Mouse (Mus musculus): ENCODE results near the gene Fam196b. TPM values are rescaled to one million over a fixed set of nuclear protein-coding genes. Genes with fewer than 3 reads are reported as not detected.

Gene Fam196b
- polyA plus RNA-seq, 1 experiment from 2014 or later = 1.3 TPM

- Histone ChIP-seq H3K4me1 (replicated peaks) (peaks cover 21% of the 10 kb centered on the region), H3K9me3 (no peaks in the 10 kb centered on the region), H3K27ac (no peak overlapping the region), H3K36me3 (no peaks in the 10 kb centered on the region), H3K27me3 (ENCODE audit: insufficient read depth, poor library complexity, severe bottlenecking) (no peaks in the 10 kb centered on the region), H3K4me3 (no peak overlapping the region)
- no peak for DNase-seq (ENCODE audit: low spot score)
- 77% methylated on average over 4 of the region's 4 CpGs for WGBS
Observed at GRCm38 (mm10) chr11:34343742-34344307, 29.2 kb downstream of the Fam196b start.

- no peaks in the 10 kb centered on the region for H3K9me3 ChIP-seq
- WGBS = 69% methylated on average over 5 of the region's 5 CpGs
- DNase-seq (ENCODE audit: low spot score) = no peak
- no peaks in the 10 kb centered on the region for H3K36me3 ChIP-seq
- H3K27ac ChIP-seq = no peak overlapping the region
- H3K4me1 ChIP-seq (replicated peaks) = peaks cover 21% of the 10 kb centered on the region
- H3K27me3 ChIP-seq (ENCODE audit: insufficient read depth, poor library complexity, severe bottlenecking) = no peaks in the 10 kb centered on the region
- no peak overlapping the region for H3K4me3 ChIP-seq
Observed at GRCm38 (mm10) chr11:34344310-34344709, 29.7 kb downstream of the Fam196b start.

GRCm38 (mm10) chr11:34348287-34348918, 33.8 kb downstream of the Fam196b start:
- 81% methylated on average over 4 of the region's 4 CpGs for WGBS
- Histone ChIP-seq H3K4me3 (no peak overlapping the region), H3K27me3 (ENCODE audit: insufficient read depth, poor library complexity, severe bottlenecking) (no peaks in the 10 kb centered on the region), H3K4me1 (replicated peaks) (peaks cover 12% of the 10 kb centered on the region), H3K27ac (no peak overlapping the region), H3K36me3 (no peaks in the 10 kb centered on the region), H3K9me3 (no peaks in the 10 kb centered on the region)
- DNase-seq (ENCODE audit: low spot score) = no peak

GRCm38 (mm10) chr11:34349453-34350056, 34.9 kb downstream of the Fam196b start:
- Histone ChIP-seq H3K27me3 (ENCODE audit: insufficient read depth, poor library complexity, severe bottlenecking) (no peaks in the 10 kb centered on the region), H3K4me1 (replicated peaks) (peaks cover 2% of the 10 kb centered on the region), H3K4me3 (no peak overlapping the region), H3K36me3 (no peaks in the 10 kb centered on the region), H3K27ac (no peak overlapping the region), H3K9me3 (no peaks in the 10 kb centered on the region)
- DNase-seq (ENCODE audit: low spot score) = no peak
- 90% methylated on average over 10 of the region's 10 CpGs for WGBS

GRCm38 (mm10) chr11:34355406-34355805, 40.8 kb downstream of the Fam196b start:
- Histone ChIP-seq H3K27ac (no peak overlapping the region), H3K9me3 (no peaks in the 10 kb centered on the region), H3K27me3 (ENCODE audit: insufficient read depth, poor library complexity, severe bottlenecking) (no peaks in the 10 kb centered on the region), H3K36me3 (no peaks in the 10 kb centered on the region), H3K4me3 (no peak overlapping the region), H3K4me1 (replicated peaks) (peaks cover 12% of the 10 kb centered on the region)
- WGBS = 63% methylated on average over 12 of the region's 12 CpGs
- no peak for DNase-seq (ENCODE audit: low spot score)

GRCm38 (mm10) chr11:34356109-34356508, 41.5 kb downstream of the Fam196b start:
- 43% methylated on average over 2 of the region's 2 CpGs for WGBS
- Histone ChIP-seq H3K4me3 (no peak overlapping the region), H3K36me3 (no peaks in the 10 kb centered on the region), H3K4me1 (replicated peaks) (peaks cover 12% of the 10 kb centered on the region), H3K9me3 (no peaks in the 10 kb centered on the region), H3K27ac (no peak overlapping the region), H3K27me3 (ENCODE audit: insufficient read depth, poor library complexity, severe bottlenecking) (no peaks in the 10 kb centered on the region)
- no peak for DNase-seq (ENCODE audit: low spot score)

GRCm38 (mm10) chr11:34372224-34372623, 57.6 kb downstream of the Fam196b start:
- DNase-seq (ENCODE audit: low spot score) = no peak
- H3K4me3 ChIP-seq = no peak overlapping the region
- H3K36me3 ChIP-seq = no peaks in the 10 kb centered on the region
- 87% methylated on average over 4 of the region's 4 CpGs for WGBS
- no peaks in the 10 kb centered on the region for H3K27me3 ChIP-seq (ENCODE audit: insufficient read depth, poor library complexity, severe bottlenecking)
- H3K27ac ChIP-seq = no peak overlapping the region
- H3K9me3 ChIP-seq = no peaks in the 10 kb centered on the region
- no peaks in the 10 kb centered on the region for H3K4me1 ChIP-seq (replicated peaks)

GRCm38 (mm10) chr11:34375557-34375956, 60.9 kb downstream of the Fam196b start:
- WGBS = 73% methylated on average over 1 of the region's 1 CpGs
- DNase-seq (ENCODE audit: low spot score) = no peak
- Histone ChIP-seq H3K4me3 (no peak overlapping the region), H3K36me3 (no peaks in the 10 kb centered on the region), H3K4me1 (replicated peaks) (no peaks in the 10 kb centered on the region), H3K27ac (no peak overlapping the region), H3K27me3 (ENCODE audit: insufficient read depth, poor library complexity, severe bottlenecking) (no peaks in the 10 kb centered on the region), H3K9me3 (no peaks in the 10 kb centered on the region)

- Histone ChIP-seq H3K4me1 (replicated peaks) (no peaks in the 10 kb centered on the region), H3K4me3 (no peak overlapping the region), H3K27me3 (ENCODE audit: insufficient read depth, poor library complexity, severe bottlenecking) (no peaks in the 10 kb centered on the region), H3K27ac (no peak overlapping the region), H3K36me3 (no peaks in the 10 kb centered on the region), H3K9me3 (no peaks in the 10 kb centered on the region)
- DNase-seq (ENCODE audit: low spot score) = no peak
- WGBS = 82% methylated on average over 6 of the region's 6 CpGs
Observed at GRCm38 (mm10) chr11:34377649-34378048, 63.0 kb downstream of the Fam196b start.

GRCm38 (mm10) chr11:34383501-34383900, 68.9 kb downstream of the Fam196b start:
- no peaks in the 10 kb centered on the region for H3K36me3 ChIP-seq
- no peak overlapping the region for H3K27ac ChIP-seq
- no peak overlapping the region for H3K4me3 ChIP-seq
- no peaks in the 10 kb centered on the region for H3K9me3 ChIP-seq
- no peak for DNase-seq (ENCODE audit: low spot score)
- 90% methylated on average over 3 of the region's 3 CpGs for WGBS
- H3K4me1 ChIP-seq (replicated peaks) = no peaks in the 10 kb centered on the region
- no peaks in the 10 kb centered on the region for H3K27me3 ChIP-seq (ENCODE audit: insufficient read depth, poor library complexity, severe bottlenecking)

GRCm38 (mm10) chr11:34384178-34384577, 69.6 kb downstream of the Fam196b start:
- 74% methylated on average over 4 of the region's 4 CpGs for WGBS
- DNase-seq (ENCODE audit: low spot score) = no peak
- Histone ChIP-seq H3K4me1 (replicated peaks) (no peaks in the 10 kb centered on the region), H3K27me3 (ENCODE audit: insufficient read depth, poor library complexity, severe bottlenecking) (no peaks in the 10 kb centered on the region), H3K4me3 (no peak overlapping the region), H3K27ac (no peak overlapping the region), H3K36me3 (no peaks in the 10 kb centered on the region), H3K9me3 (no peaks in the 10 kb centered on the region)

- DNase-seq (ENCODE audit: low spot score) = no peak
- 87% methylated on average over 1 of the region's 1 CpGs for WGBS
- Histone ChIP-seq H3K27me3 (ENCODE audit: insufficient read depth, poor library complexity, severe bottlenecking) (no peaks in the 10 kb centered on the region), H3K4me3 (no peak overlapping the region), H3K4me1 (replicated peaks) (no peaks in the 10 kb centered on the region; the same call in 1 of the 2 replicates), H3K36me3 (no peaks in the 10 kb centered on the region), H3K9me3 (no peaks in the 10 kb centered on the region), H3K27ac (no peak overlapping the region)
Observed at GRCm38 (mm10) chr11:34385001-34385688, 70.5 kb downstream of the Fam196b start.

All from hindbrain, embryonic 10.5 days (tissue).